Mouse (Mus musculus) embryonic facial prominence, embryonic 12.5 days (tissue): ENCODE results near the gene Tmem259. TPM values are rescaled to one million over a fixed set of nuclear protein-coding genes. Genes with fewer than 3 reads are reported as not detected.
A peak's percentile ranks its signal among the peaks of the same experiment; 100 is the strongest.

Experiments used
- ATAC-seq: fragments of 200-750 bp; cut with Nextera tagmentation; 2 replicates; pipeline ENCODE4 v1.8.0; 2017; ENCODE audit not compliant: insufficient number of reproducible peaks, insufficient read depth, low FRiP score, low TSS enrichment
- H3K27ac ChIP-seq: fragments of 300-500 bp; sonication (generic); 2 replicates; pipeline ENCODE4 v1.5.1; 2016; ENCODE audit warnings: mild to moderate bottlenecking
- H3K27me3 ChIP-seq: fragments of 300-500 bp; sonication (generic); 2 replicates; pipeline ENCODE4 v1.6.1; 2016; ENCODE audit warnings: mild to moderate bottlenecking, moderate library complexity
- H3K36me3 ChIP-seq: fragments of 300-500 bp; sonication (generic); 2 replicates; pipeline ENCODE4 v1.6.1; 2016; ENCODE audit warnings: mild to moderate bottlenecking
- H3K4me1 ChIP-seq: fragments of 300-500 bp; sonication (generic); 2 replicates; pipeline ENCODE4 v1.6.1; 2016
- H3K4me2 ChIP-seq: fragments of 300-500 bp; sonication (generic); replicated peaks from 2 replicates; pipeline ENCODE4 v1.6.1; 2016; ENCODE audit warnings: mild to moderate bottlenecking, moderate library complexity
- H3K4me3 ChIP-seq: fragments of 300-500 bp; sonication (generic); 2 replicates; pipeline ENCODE4 v1.5.1; 2016; ENCODE audit warnings: mild to moderate bottlenecking
- H3K9ac ChIP-seq: fragments of 300-500 bp; sonication (generic); 2 replicates; pipeline ENCODE4 v1.6.1; 2016; ENCODE audit warnings: mild to moderate bottlenecking, moderate library complexity
- H3K9me3 ChIP-seq: fragments of 300-500 bp; sonication (generic); 2 replicates; pipeline ENCODE4 v1.6.1; 2016; ENCODE audit warnings: mild to moderate bottlenecking, moderate library complexity
- WGBS: fragments of 180-500 bp; shearing (Covaris S2); methylation state at CpG from one replicate; pipeline ENCODE4 v1.1.7; 2016; 5-methylcytosine and 5-hydroxymethylcytosine counted together
- polyA plus RNA-seq: library from polyadenylated mRNA; unstranded; fragments of >200 nt; fragmentation: Nextera tagmentation; extraction: Ambion mirVana; gene quantifications from 2 replicates; pipeline ENCODE4 v1.2.1, GENCODE M21; 2016

Gene Tmem259
- polyA plus RNA-seq, 1 experiment from 2014 or later = 24.3 TPM

- 88% methylated on average over 18 of the region's 18 CpGs for WGBS
- ATAC-seq = no peak
- H3K4me1 ChIP-seq = peaks cover 53% of the 10 kb centered on the region
- no peaks in the 10 kb centered on the region for H3K9me3 ChIP-seq
- no peak overlapping the region for H3K4me2 ChIP-seq
- 0 out of 2 replicates have a peak overlapping the region, but pooled peaks have one; percentile 7 for H3K9ac ChIP-seq
- H3K36me3 ChIP-seq = peaks cover 38% of the 10 kb centered on the region
- H3K27me3 ChIP-seq = no peaks in the 10 kb centered on the region
- H3K27ac ChIP-seq = 0 out of 2 replicates have a peak overlapping the region, but pooled peaks have one; percentile 97
- no peak overlapping the region for H3K4me3 ChIP-seq
These were observed 53.9 kb downstream of the Tmem259 start for GRCm38 (mm10) chr10:79929967-79930825.

GRCm38 (mm10) chr10:79928907-79929701 lies 55.0 kb downstream of the Tmem259 start:
- peak overlapping the region; percentile 91; the same call in 1 of the 2 replicates for H3K9ac ChIP-seq
- WGBS = 13% methylated on average over 9 of the region's 9 CpGs
- no peaks in the 10 kb centered on the region; the same call in 1 of the 2 replicates for H3K27me3 ChIP-seq
- H3K27ac ChIP-seq = peak overlapping the region; percentile 97
- H3K4me1 ChIP-seq = peaks cover 56% of the 10 kb centered on the region
- ATAC-seq = no peak
- H3K36me3 ChIP-seq = peaks cover 32% of the 10 kb centered on the region
- H3K4me2 ChIP-seq = peak overlapping the region; percentile 86
- H3K4me3 ChIP-seq = peak overlapping the region; percentile 96
- no peaks in the 10 kb centered on the region for H3K9me3 ChIP-seq

- H3K27me3 ChIP-seq = peaks cover 5% of the 10 kb centered on the region
- ATAC-seq = no peak
- peaks cover 48% of the 10 kb centered on the region for H3K4me1 ChIP-seq
- peak overlapping the region; percentile 91 for H3K9ac ChIP-seq
- peak overlapping the region; percentile 86 for H3K4me2 ChIP-seq
- H3K4me3 ChIP-seq = peak overlapping the region; percentile 96
- peaks cover 27% of the 10 kb centered on the region for H3K36me3 ChIP-seq
- no peaks in the 10 kb centered on the region for H3K9me3 ChIP-seq
- peak overlapping the region; percentile 97 for H3K27ac ChIP-seq
- 0% methylated on average over 29 of the region's 29 CpGs for WGBS
These were observed 56.0 kb downstream of the Tmem259 start for GRCm38 (mm10) chr10:79928030-79928694.

- Histone ChIP-seq H3K4me2 (peak overlapping the region; percentile 86), H3K9me3 (no peaks in the 10 kb centered on the region), H3K27ac (peak overlapping the region; percentile 97), H3K9ac (peak overlapping the region; percentile 91), H3K4me3 (peak overlapping the region; percentile 96), H3K27me3 (peaks cover 12% of the 10 kb centered on the region), H3K36me3 (peaks cover 20% of the 10 kb centered on the region), H3K4me1 (peaks cover 41% of the 10 kb centered on the region)
- WGBS = under 1% methylated on average over 54 of the region's 54 CpGs
- peak; percentile 6; the same call in 1 of the 2 replicates for ATAC-seq
These were observed 56.7 kb downstream of the Tmem259 start for GRCm38 (mm10) chr10:79927324-79928029.

- WGBS = under 1% methylated on average over 63 of the region's 63 CpGs
- Histone ChIP-seq H3K27me3 (peaks cover 20% of the 10 kb centered on the region), H3K4me1 (peaks cover 34% of the 10 kb centered on the region), H3K36me3 (peaks cover 12% of the 10 kb centered on the region), H3K27ac (peak within 1 kb of the TSS; percentile 97), H3K4me3 (peak within 1 kb of the TSS; percentile 96), H3K9ac (peak within 1 kb of the TSS; percentile 91), H3K9me3 (no peaks in the 10 kb centered on the region), H3K4me2 (peak within 1 kb of the TSS; percentile 86)
- ATAC-seq = peak; percentile 54
These were observed 57.4 kb downstream of the Tmem259 start, which contains the start of gene Arid3a for GRCm38 (mm10) chr10:79926491-79927323. TSS of gene Arid3a (plus strand) at chr10:79927043.

- Histone ChIP-seq H3K4me3 (peak overlapping the region; percentile 96), H3K27ac (peak overlapping the region; percentile 97), H3K27me3 (peaks cover 27% of the 10 kb centered on the region), H3K4me2 (peak overlapping the region; percentile 86), H3K36me3 (peaks cover 5% of the 10 kb centered on the region), H3K9me3 (no peaks in the 10 kb centered on the region), H3K4me1 (peaks cover 38% of the 10 kb centered on the region), H3K9ac (peak overlapping the region; percentile 91)
- ATAC-seq = peak; percentile 3; the same call in 1 of the 2 replicates
- 13% methylated on average over 14 of the region's 15 CpGs for WGBS
These were observed 58.2 kb downstream of the Tmem259 start for GRCm38 (mm10) chr10:79925785-79926490.

GRCm38 (mm10) chr10:79924998-79925784 lies 58.9 kb downstream of the Tmem259 start:
- peaks cover 46% of the 10 kb centered on the region for H3K4me1 ChIP-seq
- no peak overlapping the region for H3K9ac ChIP-seq
- H3K27ac ChIP-seq = no peak overlapping the region
- no peaks in the 10 kb centered on the region for H3K36me3 ChIP-seq
- peak overlapping the region; percentile 86; the same call in 1 of the 2 replicates for H3K4me2 ChIP-seq
- no peak for ATAC-seq
- H3K27me3 ChIP-seq = peaks cover 35% of the 10 kb centered on the region
- H3K9me3 ChIP-seq = no peaks in the 10 kb centered on the region
- WGBS = 10% methylated on average over 29 of the region's 29 CpGs
- no peak overlapping the region for H3K4me3 ChIP-seq
